Mouse (Mus musculus) skeletal muscle tissue, postnatal 0 days (tissue): ENCODE measurements around the gene Shank2. TPM values are rescaled to one million over a fixed set of nuclear protein-coding genes. Genes with fewer than 3 reads are reported as not detected.

Experiments used
- microRNA-seq, 2 experiments: library from miRNA; unstranded; fragments of <30 nt; microRNA quantifications; one replicate each; pipeline ENCODE4; 2016
- polyA plus RNA-seq: library from polyadenylated mRNA; unstranded; fragments of >200 nt; fragmentation: Nextera tagmentation; extraction: Ambion mirVana; gene quantifications from 2 replicates; pipeline ENCODE4 v1.2.1, GENCODE M21; 2015

Shank2 gene
- polyA plus RNA-seq: 0.02 and 0.12 TPM in 2 replicates

DNA sequence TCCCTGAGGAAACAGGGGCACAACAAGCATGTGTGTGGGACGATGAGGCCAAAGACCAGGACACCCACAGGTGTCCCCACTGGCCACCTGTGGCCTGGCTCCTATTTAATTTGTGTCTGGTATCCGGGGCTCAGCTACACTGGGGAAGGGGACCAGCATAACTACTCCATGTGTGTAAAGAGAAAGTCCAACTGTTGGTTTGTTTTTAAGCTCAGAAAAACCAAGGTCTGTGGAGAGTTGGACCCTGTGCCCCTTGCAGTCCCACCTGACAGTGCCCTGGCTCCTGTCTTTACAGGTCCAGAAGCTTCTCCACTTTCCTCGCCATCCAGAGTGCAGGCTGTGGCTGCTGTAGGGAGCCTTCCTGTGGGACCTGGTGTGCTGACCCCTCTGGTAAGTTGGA lies at the start of gene Shank2:
Shank2 (plus strand) TSS at position 301 of the 400 bp plus-strand sequence.

DNA sequence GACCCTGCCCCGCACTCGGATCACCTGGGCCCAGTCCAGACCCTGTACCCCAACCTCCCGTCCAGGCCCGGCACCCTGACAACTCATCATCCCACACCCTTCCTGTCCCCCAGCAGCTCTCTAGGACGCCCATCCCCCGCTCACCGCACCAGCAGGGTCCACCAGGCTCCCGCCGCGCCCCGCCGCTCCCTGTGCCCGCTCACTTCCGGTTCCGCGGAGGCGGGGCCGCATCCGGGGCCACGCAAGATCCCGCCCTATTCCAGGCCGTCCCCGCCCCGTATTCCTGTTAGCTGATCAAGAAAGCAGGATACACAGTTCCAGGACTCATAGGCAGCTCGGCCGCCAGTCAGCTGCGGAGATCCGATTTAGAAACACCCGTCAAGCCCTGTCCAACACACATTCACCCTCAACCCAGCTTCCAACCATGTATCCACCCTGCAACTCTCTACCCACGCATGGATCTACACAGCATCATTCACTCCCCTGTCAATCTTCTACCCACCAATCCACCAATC lies 468.9 kb downstream of the Shank2 start, which contains the start of gene Cttn:
Cttn (minus strand) TSS at position 465 of the 515 bp plus-strand sequence.

Small RNAs within 50 kb of the gene (microRNA-seq; reads per million reads assigned to microRNA genes)
- gene Mir3105: 0 to 0.10 reads per million in 2 experiments

Other genes starting within 250 kb of the Shank2 start
- gene Osbpl5, start 244.9 kb upstream of the Shank2 start, polyA plus RNA-seq: 19.5 and 19.8 TPM in 2 replicates
- gene Mrgprg, start 234.9 kb upstream of the Shank2 start, polyA plus RNA-seq: not detected in 2 replicates
- 0.60 and 0.78 TPM in 2 replicates for gene Mrgpre, start 217.4 kb upstream of the Shank2 start, polyA plus RNA-seq
- gene Nadsyn1, start 179.1 kb upstream of the Shank2 start, polyA plus RNA-seq: 3.8 and 5.4 TPM in 2 replicates
- gene Dhcr7, start 178.8 kb upstream of the Shank2 start, polyA plus RNA-seq: 9.9 and 11.1 TPM in 2 replicates
- gene Gm498, start 135.1 kb upstream of the Shank2 start, polyA plus RNA-seq: not detected in 2 replicates